Mouse (Mus musculus) midbrain, embryonic 13.5 days (tissue): ENCODE data around the gene Cbln3. TPM values are rescaled to one million over a fixed set of nuclear protein-coding genes. Genes with fewer than 3 reads are reported as not detected.

Source experiments
- ATAC-seq: fragments of 200-750 bp; cut with Nextera tagmentation; 2 replicates; pipeline ENCODE4 v1.8.0; 2017; ENCODE audit warnings: mild to moderate bottlenecking, moderate TSS enrichment, moderate library complexity
- H3K27ac ChIP-seq: fragments of 300-500 bp; sonication (generic); 2 replicates; pipeline ENCODE4 v1.5.1; 2015; ENCODE audit warnings: inconsistent platforms, mild to moderate bottlenecking, moderate library complexity
- H3K27me3 ChIP-seq: fragments of 300-500 bp; sonication (generic); 2 replicates; pipeline ENCODE4 v1.6.1; 2015; ENCODE audit warnings: mild to moderate bottlenecking, inconsistent platforms
- H3K36me3 ChIP-seq: fragments of 300-500 bp; sonication (generic); 2 replicates; pipeline ENCODE4 v1.6.1; 2015; ENCODE audit warnings: mild to moderate bottlenecking, inconsistent platforms
- H3K4me1 ChIP-seq: fragments of 300-500 bp; sonication (generic); replicated peaks from 2 replicates; pipeline ENCODE4 v1.6.1; 2015; ENCODE audit warnings: inconsistent platforms
- H3K4me2 ChIP-seq: fragments of 300-500 bp; sonication (generic); replicated peaks from 2 replicates; pipeline ENCODE4 v1.6.1; 2015; ENCODE audit warnings: moderate library complexity, mild to moderate bottlenecking, inconsistent platforms
- H3K4me3 ChIP-seq: fragments of 300-500 bp; sonication (generic); replicated peaks from 2 replicates; pipeline ENCODE4 v1.5.1; 2015; ENCODE audit warnings: mild to moderate bottlenecking, inconsistent platforms
- H3K9ac ChIP-seq: fragments of 300-500 bp; sonication (generic); replicated peaks from 2 replicates; pipeline ENCODE4 v1.6.1; 2015; ENCODE audit warnings: mild to moderate bottlenecking, inconsistent platforms
- H3K9me3 ChIP-seq: fragments of 300-500 bp; sonication (generic); 2 replicates; pipeline ENCODE4 v1.6.1; 2016; ENCODE audit warnings: mild to moderate bottlenecking, inconsistent platforms
- WGBS: fragments of 180-500 bp; shearing (Covaris S2); methylation state at CpG from one replicate; pipeline ENCODE4 v1.1.7; 2015; 5-methylcytosine and 5-hydroxymethylcytosine counted together
- polyA plus RNA-seq: library from polyadenylated mRNA; unstranded; fragments of >200 nt; fragmentation: Nextera tagmentation; extraction: Ambion mirVana; gene quantifications from 2 replicates; pipeline ENCODE4 v1.2.1, GENCODE M21; 2015

Gene Cbln3
- polyA plus RNA-seq, 1 experiment from 2014 or later = 0.23 TPM

- H3K4me2 ChIP-seq = no peak overlapping the region
- peaks cover 52% of the 10 kb centered on the region for H3K36me3 ChIP-seq
- WGBS = 96% methylated on average over 12 of the region's 12 CpGs
- peaks cover 21% of the 10 kb centered on the region for H3K4me1 ChIP-seq
- no peak overlapping the region for H3K9ac ChIP-seq
- ATAC-seq = no peak
- no peaks in the 10 kb centered on the region for H3K27me3 ChIP-seq
- H3K9me3 ChIP-seq = no peaks in the 10 kb centered on the region
- H3K4me3 ChIP-seq = no peak overlapping the region
- no peak overlapping the region for H3K27ac ChIP-seq
Measured at GRCm38 (mm10) chr14:55897671-55898070, 13.5 kb upstream of the Cbln3 start.

- Histone ChIP-seq H3K9me3 (no peaks in the 10 kb centered on the region), H3K27me3 (no peaks in the 10 kb centered on the region), H3K4me1 (peaks cover 27% of the 10 kb centered on the region), H3K4me2 (peak overlapping the region; percentile 79; the same call in 1 of the 2 replicates), H3K4me3 (no peak overlapping the region), H3K9ac (peak overlapping the region; percentile 85; the same call in 1 of the 2 replicates), H3K36me3 (peaks cover 47% of the 10 kb centered on the region), H3K27ac (no peak overlapping the region)
- ATAC-seq = no peak
- 85% methylated on average over 24 of the region's 24 CpGs for WGBS
Measured at GRCm38 (mm10) chr14:55886571-55887382, 2.6 kb upstream of the Cbln3 start.

GRCm38 (mm10) chr14:55885791-55886271, 1.6 kb upstream of the Cbln3 start:
- 15% methylated on average over 16 of the region's 16 CpGs for WGBS
- no peak overlapping the region for H3K27ac ChIP-seq

GRCm38 (mm10) chr14:55885114-55885790, 1.1 kb upstream of the Cbln3 start:
- WGBS = 2% methylated on average over 9 of the region's 30 CpGs
- peak overlapping the region; percentile 85 for H3K4me3 ChIP-seq
- H3K36me3 ChIP-seq = peaks cover 36% of the 10 kb centered on the region
- peak overlapping the region; percentile 65 for H3K27ac ChIP-seq
- H3K4me2 ChIP-seq = peak overlapping the region; percentile 79
- no peaks in the 10 kb centered on the region for H3K9me3 ChIP-seq
- no peaks in the 10 kb centered on the region for H3K27me3 ChIP-seq
- peaks cover 27% of the 10 kb centered on the region for H3K4me1 ChIP-seq
- peak overlapping the region; percentile 85 for H3K9ac ChIP-seq
- ATAC-seq = peak; percentile 69

More at GRCm38 (mm10) chr14:55885791-55886271, 1.6 kb upstream of the Cbln3 start:
- Histone ChIP-seq H3K36me3 (peaks cover 40% of the 10 kb centered on the region), H3K27me3 (no peaks in the 10 kb centered on the region), H3K9ac (peak overlapping the region; percentile 85), H3K4me3 (peak overlapping the region; percentile 85), H3K4me1 (peaks cover 27% of the 10 kb centered on the region), H3K4me2 (peak overlapping the region; percentile 79), H3K9me3 (no peaks in the 10 kb centered on the region)
- ATAC-seq = no peak

- 0% methylated on average over 28 of the region's 30 CpGs for WGBS
- Histone ChIP-seq H3K9me3 (no peaks in the 10 kb centered on the region), H3K4me2 (peak within 1 kb of the TSS; percentile 79), H3K36me3 (peaks cover 32% of the 10 kb centered on the region), H3K4me3 (peak within 1 kb of the TSS; percentile 85), H3K4me1 (peaks cover 27% of the 10 kb centered on the region), H3K27ac (peak within 1 kb of the TSS; percentile 65), H3K9ac (peak within 1 kb of the TSS; percentile 85), H3K27me3 (no peaks in the 10 kb centered on the region)
- ATAC-seq = peak; percentile 96
Measured at GRCm38 (mm10) chr14:55884713-55885113, 521 bp upstream of the Cbln3 start, which contains the start of gene Khnyn. Gene Khnyn, plus strand, starts transcription at chr14:55884947.

- H3K4me1 ChIP-seq = peaks cover 27% of the 10 kb centered on the region
- no peaks in the 10 kb centered on the region for H3K9me3 ChIP-seq
- no peak overlapping the region for H3K4me3 ChIP-seq
- no peak for ATAC-seq
- 0 out of 2 replicates have a peak overlapping the region, but pooled peaks have one; percentile 79 for H3K4me2 ChIP-seq
- no peaks in the 10 kb centered on the region for H3K27me3 ChIP-seq
- no peak overlapping the region for H3K9ac ChIP-seq
- 93% methylated on average over 12 of the region's 12 CpGs for WGBS
- H3K36me3 ChIP-seq = peaks cover 22% of the 10 kb centered on the region
- peak overlapping the region; percentile 65; the same call in 1 of the 2 replicates for H3K27ac ChIP-seq
Measured at GRCm38 (mm10) chr14:55883663-55884062, 529 bp downstream of the Cbln3 start.

- no peaks in the 10 kb centered on the region for H3K27me3 ChIP-seq
Measured at GRCm38 (mm10) chr14:55883149-55883661, 987 bp downstream of the Cbln3 start.

GRCm38 (mm10) chr14:55882171-55882641, 2.0 kb downstream of the Cbln3 start:
- H3K4me3 ChIP-seq = no peak overlapping the region
- H3K4me1 ChIP-seq = peaks cover 27% of the 10 kb centered on the region
- H3K36me3 ChIP-seq = peaks cover 9% of the 10 kb centered on the region
- WGBS = 72% methylated on average over 6 of the region's 6 CpGs
- H3K9me3 ChIP-seq = no peaks in the 10 kb centered on the region
- H3K27ac ChIP-seq = no peak overlapping the region
- no peak overlapping the region for H3K9ac ChIP-seq
- H3K27me3 ChIP-seq = no peaks in the 10 kb centered on the region
- ATAC-seq = no peak
- H3K4me2 ChIP-seq = no peak overlapping the region

More at GRCm38 (mm10) chr14:55883149-55883661, 987 bp downstream of the Cbln3 start:
- Histone ChIP-seq H3K4me1 (peaks cover 27% of the 10 kb centered on the region), H3K9me3 (no peaks in the 10 kb centered on the region), H3K9ac (no peak overlapping the region), H3K27ac (no peak overlapping the region), H3K4me3 (no peak overlapping the region), H3K36me3 (peaks cover 19% of the 10 kb centered on the region), H3K4me2 (no peak overlapping the region)
- no peak for ATAC-seq
- 96% methylated on average over 13 of the region's 13 CpGs for WGBS

- no peak overlapping the region for H3K4me3 ChIP-seq
- H3K27ac ChIP-seq = no peak overlapping the region
- H3K27me3 ChIP-seq = no peaks in the 10 kb centered on the region
- H3K4me2 ChIP-seq = no peak overlapping the region
- no peaks in the 10 kb centered on the region for H3K9me3 ChIP-seq
- no peak overlapping the region for H3K9ac ChIP-seq
- peaks cover 18% of the 10 kb centered on the region for H3K4me1 ChIP-seq
- ATAC-seq = no peak
- H3K36me3 ChIP-seq = no peaks in the 10 kb centered on the region
- WGBS = 85% methylated on average over 8 of the region's 8 CpGs
Measured at GRCm38 (mm10) chr14:55880982-55881381, 3.2 kb downstream of the Cbln3 start.

- Histone ChIP-seq H3K27me3 (no peaks in the 10 kb centered on the region), H3K4me2 (no peak overlapping the region), H3K9ac (no peak overlapping the region), H3K27ac (no peak overlapping the region), H3K4me1 (peaks cover 9% of the 10 kb centered on the region), H3K36me3 (no peaks in the 10 kb centered on the region), H3K4me3 (no peak overlapping the region), H3K9me3 (no peaks in the 10 kb centered on the region)
- ATAC-seq = no peak
- 34% methylated on average over 1 of the region's 1 CpGs for WGBS
Measured at GRCm38 (mm10) chr14:55879623-55880022, 4.6 kb downstream of the Cbln3 start.

- Histone ChIP-seq H3K27ac (no peak overlapping the region), H3K9ac (no peak overlapping the region), H3K4me1 (peaks cover 7% of the 10 kb centered on the region), H3K4me3 (no peak overlapping the region), H3K4me2 (no peak overlapping the region), H3K9me3 (no peaks in the 10 kb centered on the region), H3K27me3 (no peaks in the 10 kb centered on the region), H3K36me3 (no peaks in the 10 kb centered on the region)
- ATAC-seq = no peak
- WGBS = 40% methylated on average over 7 of the region's 7 CpGs
Measured at GRCm38 (mm10) chr14:55878316-55878940, 5.8 kb downstream of the Cbln3 start.
